Mouse (Mus musculus) heart, embryonic 10.5 days (tissue): Measurements from ENCODE around the gene Hist1h3b. TPM values are rescaled to one million over a fixed set of nuclear protein-coding genes. Genes with fewer than 3 reads are reported as not detected.
"Not testable (repeated sequence)": the region's sequence is repeated elsewhere in the genome, so short reads cannot be mapped to it uniquely, and the experiment has no call there.

Source experiments
- DNase-seq: peaks from one replicate; pipeline ENCODE4 v3.0.0-alpha.2; 2017; ENCODE audit warnings: low spot score
- H3K27ac ChIP-seq: fragments of 300-500 bp; sonication (generic); 2 replicates; pipeline ENCODE4 v1.5.1; 2016; ENCODE audit warnings: mild to moderate bottlenecking
- H3K27me3 ChIP-seq: fragments of 300-500 bp; sonication (generic); 2 replicates; pipeline ENCODE4 v1.6.1; 2016; ENCODE audit warnings: mild to moderate bottlenecking; ENCODE audit not compliant: poor library complexity, insufficient read depth, severe bottlenecking
- H3K36me3 ChIP-seq: fragments of 300-500 bp; sonication (generic); 2 replicates; pipeline ENCODE4 v1.6.1; 2016; ENCODE audit warnings: mild to moderate bottlenecking, moderate library complexity
- H3K4me1 ChIP-seq: fragments of 300-500 bp; sonication (generic); 2 replicates; pipeline ENCODE4 v1.6.1; 2016; ENCODE audit warnings: mild to moderate bottlenecking
- H3K4me3 ChIP-seq: fragments of 300-500 bp; sonication (generic); 2 replicates; pipeline ENCODE4 v1.5.1; 2016; ENCODE audit warnings: mild to moderate bottlenecking, moderate library complexity
- H3K9me3 ChIP-seq: fragments of 300-500 bp; sonication (generic); 2 replicates; pipeline ENCODE4 v1.6.1; 2016; ENCODE audit warnings: mild to moderate bottlenecking, moderate library complexity
- WGBS: fragments of 180-500 bp; shearing (Covaris S2); methylation state at CpG from one replicate; pipeline ENCODE4 v1.1.7; 2016; 5-methylcytosine and 5-hydroxymethylcytosine counted together
- polyA plus RNA-seq: library from polyadenylated mRNA; unstranded; fragments of >200 nt; fragmentation: Nextera tagmentation; extraction: Ambion mirVana; gene quantifications from 2 replicates; pipeline ENCODE4 v1.2.1, GENCODE M21; 2016

The Hist1h3b gene
- 2.6 and 3.2 TPM in 2 replicates for polyA plus RNA-seq

DNA sequence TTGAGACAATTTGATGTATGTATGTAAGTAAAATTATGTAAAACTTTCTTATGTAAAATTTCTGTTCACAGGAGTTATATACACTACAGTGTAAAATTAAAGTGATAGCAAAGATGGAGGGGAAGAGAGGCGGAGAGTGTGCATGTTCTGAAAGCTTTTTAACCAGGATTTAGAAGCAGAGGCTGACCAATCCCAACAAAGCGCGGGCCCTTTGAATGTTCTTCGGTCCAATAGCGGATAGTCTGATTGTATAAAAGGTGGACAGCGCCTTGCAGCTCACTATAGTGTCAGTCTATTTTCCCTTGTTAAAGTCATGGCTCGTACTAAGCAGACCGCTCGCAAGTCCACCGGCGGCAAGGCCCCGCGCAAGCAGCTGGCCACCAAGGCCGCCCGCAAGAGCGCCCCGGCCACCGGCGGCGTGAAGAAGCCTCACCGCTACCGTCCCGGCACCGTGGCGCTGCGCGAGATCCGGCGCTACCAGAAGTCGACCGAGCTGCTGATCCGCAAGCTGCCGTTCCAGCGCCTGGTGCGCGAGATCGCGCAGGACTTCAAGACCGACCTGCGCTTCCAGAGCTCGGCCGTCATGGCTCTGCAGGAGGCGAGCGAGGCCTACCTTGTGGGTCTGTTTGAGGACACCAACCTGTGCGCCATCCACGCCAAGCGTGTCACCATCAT is at the start of gene Hist1h3b:
Gene Hist1h3b, plus strand, starts transcription at position 201 of the 675 bp plus-strand sequence.
- Histone ChIP-seq H3K4me3 (peak within 1 kb of the TSS; percentile 55), H3K27ac (peak within 1 kb of the TSS; percentile 98), H3K4me1 (peaks cover 15% of the 10 kb centered on the region)
- H3K27me3 ChIP-seq, H3K9me3 ChIP-seq, H3K36me3 ChIP-seq: not testable (repeated sequence)
- DNase-seq, result peak; percentile 95
- 2% methylated on average over 21 of the region's 47 CpGs for WGBS

GRCm38 (mm10) chr13:23702801-23703200 is 49.3 kb upstream of the Hist1h3b start:
- not testable (repeated sequence) for H3K36me3 ChIP-seq, H3K4me3 ChIP-seq, H3K4me1 ChIP-seq, H3K9me3 ChIP-seq, H3K27ac ChIP-seq, H3K27me3 ChIP-seq
- WGBS, result 90% methylated on average over 2 of the region's 2 CpGs
- DNase-seq, result peak; percentile 9

DNA sequence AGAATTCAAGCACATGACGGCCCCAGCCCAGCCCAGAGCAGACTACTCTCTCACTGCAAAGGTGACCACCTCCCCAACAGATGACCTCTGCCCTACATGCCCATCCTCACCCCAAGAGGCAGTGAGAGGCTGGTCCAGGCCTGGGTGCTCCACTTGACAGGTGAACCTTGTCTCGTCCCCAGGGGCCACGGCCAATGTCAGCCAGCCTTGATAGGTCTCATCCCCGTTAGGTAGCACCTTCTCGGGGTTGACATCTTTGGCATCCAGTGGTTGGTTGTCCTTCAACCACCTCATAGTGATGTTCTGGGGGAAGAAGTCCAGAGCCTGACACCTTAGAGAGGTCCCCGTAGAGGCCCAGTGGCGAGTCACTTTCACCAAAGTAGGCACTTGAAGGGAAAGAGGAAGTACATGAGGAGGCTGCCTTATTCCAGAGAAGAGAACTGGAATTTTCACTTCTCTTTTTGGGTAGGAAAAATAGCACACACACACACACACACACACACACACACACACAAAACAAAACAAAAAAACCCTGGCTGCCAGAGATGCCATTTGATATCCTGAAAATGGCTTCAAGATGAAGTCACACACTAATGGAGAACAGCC is 46.2 kb upstream of the Hist1h3b start:
- H3K36me3 ChIP-seq, result no peaks in the 10 kb centered on the region
- DNase-seq, result peak; percentile 50
- 0 out of 2 replicates have a peak overlapping the region, but pooled peaks have one; percentile 22 for H3K27ac ChIP-seq

DNA sequence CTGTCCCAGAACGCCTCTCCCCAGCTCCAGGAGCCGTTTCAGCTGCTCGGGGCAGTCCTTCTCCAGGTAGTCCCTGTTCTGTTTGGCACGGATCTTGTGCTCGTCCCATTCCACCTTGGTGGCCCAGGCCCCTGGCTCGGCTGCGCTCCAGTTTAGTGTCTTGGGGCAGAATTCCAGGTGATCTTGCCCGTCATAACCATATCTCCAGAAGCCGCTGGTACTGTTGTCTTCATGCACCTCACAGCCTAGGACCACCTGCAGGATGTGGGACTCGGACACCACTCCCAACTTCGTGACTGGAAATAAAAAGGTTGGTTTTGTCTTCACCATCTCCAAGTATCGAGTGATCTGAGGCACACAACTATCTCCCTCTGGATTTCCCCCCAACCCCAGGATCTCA is 45.3 kb upstream of the Hist1h3b start:
- no peak for DNase-seq
- WGBS, result 90% methylated on average over 12 of the region's 12 CpGs
- no peak overlapping the region for H3K4me3 ChIP-seq
- H3K27me3 ChIP-seq, result no peaks in the 10 kb centered on the region
- H3K9me3 ChIP-seq, result no peaks in the 10 kb centered on the region
- H3K4me1 ChIP-seq, result peaks cover 28% of the 10 kb centered on the region
- no peaks in the 10 kb centered on the region for H3K36me3 ChIP-seq
- H3K27ac ChIP-seq, result no peak overlapping the region

More for the DNA sequence above, 46.2 kb upstream of the Hist1h3b start:
- H3K4me1 ChIP-seq, result peaks cover 29% of the 10 kb centered on the region
- no peak overlapping the region for H3K4me3 ChIP-seq
- H3K27me3 ChIP-seq, result no peaks in the 10 kb centered on the region
- WGBS, result 78% methylated on average over 7 of the region's 7 CpGs
- no peaks in the 10 kb centered on the region for H3K9me3 ChIP-seq

GRCm38 (mm10) chr13:23708041-23708440 is 44.0 kb upstream of the Hist1h3b start:
- Histone ChIP-seq H3K27me3 (no peaks in the 10 kb centered on the region), H3K36me3 (no peaks in the 10 kb centered on the region), H3K9me3 (no peaks in the 10 kb centered on the region), H3K4me1 (peaks cover 28% of the 10 kb centered on the region), H3K4me3 (no peak overlapping the region), H3K27ac (peak overlapping the region; percentile 26; the same call in 1 of the 2 replicates)
- DNase-seq, result no peak
- WGBS, result 74% methylated on average over 4 of the region's 4 CpGs

DNA sequence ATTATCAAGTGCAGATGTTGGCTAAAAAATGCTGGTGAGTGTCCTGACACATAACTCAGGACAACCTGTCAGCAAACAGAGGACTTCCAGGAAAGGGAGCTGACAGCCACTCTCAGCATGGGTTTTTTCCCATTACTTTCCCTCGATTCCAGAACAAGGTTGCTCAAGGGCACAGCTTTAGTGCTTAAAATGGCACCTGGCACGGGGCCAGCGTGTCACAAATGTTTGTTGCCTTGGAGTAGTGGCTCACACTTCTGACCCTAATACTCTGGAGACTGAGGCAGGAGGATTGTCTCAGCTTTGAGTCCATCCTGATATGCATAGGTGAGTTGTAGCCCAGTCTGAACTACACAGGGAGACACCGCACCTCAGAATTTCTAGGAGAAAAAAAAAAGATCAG is 43.4 kb upstream of the Hist1h3b start:
- Histone ChIP-seq H3K27ac (peak overlapping the region; percentile 26), H3K4me1 (peaks cover 28% of the 10 kb centered on the region), H3K9me3 (no peaks in the 10 kb centered on the region), H3K36me3 (no peaks in the 10 kb centered on the region), H3K27me3 (no peaks in the 10 kb centered on the region), H3K4me3 (no peak overlapping the region)
- 54% methylated on average over 4 of the region's 4 CpGs for WGBS
- DNase-seq, result no peak

DNA sequence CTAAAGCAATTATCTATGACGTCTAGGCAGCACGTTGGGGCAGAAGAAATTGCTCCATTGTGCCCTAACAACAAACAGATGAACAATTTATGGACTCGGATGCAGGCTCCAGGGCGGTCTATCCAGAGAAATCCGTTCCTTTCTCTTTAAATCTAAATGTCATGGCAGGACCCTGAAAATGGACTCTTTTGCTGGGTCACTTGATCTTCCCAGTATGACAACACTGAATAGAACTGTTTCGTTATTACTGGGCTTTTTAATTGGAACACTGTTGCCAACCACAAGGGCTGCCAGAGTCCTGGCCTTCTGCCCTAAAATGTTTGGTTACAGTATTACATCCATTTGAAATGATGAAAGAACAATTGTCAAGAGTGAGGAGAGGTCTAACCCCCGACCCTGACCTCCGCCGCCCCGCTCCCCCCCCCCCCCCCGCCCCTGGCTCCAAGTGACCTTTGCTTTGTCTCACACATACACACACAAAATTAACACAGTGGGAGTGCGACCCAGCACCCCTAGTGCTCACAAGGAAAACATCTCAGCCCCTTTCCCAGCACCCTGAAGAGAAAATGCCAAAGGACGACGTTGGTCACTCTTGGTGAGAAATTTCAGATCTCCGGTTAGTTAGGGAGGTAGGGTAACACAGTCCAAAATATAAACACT is 42.2 kb upstream of the Hist1h3b start:
- Histone ChIP-seq H3K27ac (peak overlapping the region; percentile 80), H3K4me1 (peaks cover 28% of the 10 kb centered on the region), H3K36me3 (no peaks in the 10 kb centered on the region), H3K4me3 (peak overlapping the region; percentile 61), H3K9me3 (no peaks in the 10 kb centered on the region), H3K27me3 (no peaks in the 10 kb centered on the region)
- WGBS, result 29% methylated on average over 15 of the region's 15 CpGs
- no peak for DNase-seq

DNA sequence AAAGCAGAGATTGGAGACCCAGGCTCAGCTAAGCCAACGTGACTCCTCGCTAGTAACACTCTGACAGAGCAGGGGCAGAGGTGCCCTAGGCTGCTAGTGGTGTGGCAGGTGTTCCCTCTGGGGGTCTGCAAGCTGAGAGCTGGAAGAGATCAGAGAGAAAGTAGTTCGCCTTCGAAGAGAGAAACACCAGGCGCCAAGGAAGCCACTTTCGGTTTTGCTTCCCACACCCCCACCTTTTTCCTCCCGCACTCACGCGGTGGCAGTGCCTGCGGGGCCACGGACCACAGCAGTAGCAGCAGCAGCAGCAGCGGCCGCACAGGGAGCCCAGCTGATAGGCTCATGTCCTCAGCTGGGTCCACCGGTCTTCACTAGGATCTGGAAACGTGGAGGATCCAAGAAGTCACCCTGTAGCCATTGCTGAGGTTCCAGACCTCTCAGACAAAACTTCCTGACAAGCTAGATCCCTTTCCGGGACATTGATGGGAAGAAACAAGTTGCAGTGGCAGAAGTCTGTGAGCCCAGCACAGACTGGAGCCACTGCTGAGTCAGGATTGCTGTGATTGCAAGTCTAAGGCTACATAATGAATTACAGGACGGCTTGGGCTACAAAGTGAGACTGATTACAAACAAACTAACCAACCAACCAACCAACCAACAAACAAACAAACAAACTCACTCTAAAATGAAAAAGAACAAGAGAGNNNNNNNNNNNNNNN is 41.5 kb upstream of the Hist1h3b start, which contains the start of gene Hfe:
Gene Hfe, minus strand, starts transcription at position 481 of the 716 bp plus-strand sequence.
- Histone ChIP-seq H3K27ac (peak within 1 kb of the TSS; percentile 80), H3K36me3 (no peaks in the 10 kb centered on the region), H3K27me3 (no peaks in the 10 kb centered on the region), H3K4me1 (peaks cover 28% of the 10 kb centered on the region), H3K9me3 (no peaks in the 10 kb centered on the region), H3K4me3 (peak within 1 kb of the TSS; percentile 61)
- 1% methylated on average over 17 of the region's 17 CpGs for WGBS
- no peak for DNase-seq

GRCm38 (mm10) chr13:23716261-23717042 is 35.6 kb upstream of the Hist1h3b start:
- no peak for DNase-seq
- Histone ChIP-seq H3K27me3 (no peaks in the 10 kb centered on the region), H3K9me3 (no peaks in the 10 kb centered on the region), H3K4me1 (peaks cover 3% of the 10 kb centered on the region; the same call in 1 of the 2 replicates), H3K4me3 (no peak overlapping the region), H3K27ac (no peak overlapping the region), H3K36me3 (no peaks in the 10 kb centered on the region)
- WGBS, result 61% methylated on average over 5 of the region's 5 CpGs

DNA sequence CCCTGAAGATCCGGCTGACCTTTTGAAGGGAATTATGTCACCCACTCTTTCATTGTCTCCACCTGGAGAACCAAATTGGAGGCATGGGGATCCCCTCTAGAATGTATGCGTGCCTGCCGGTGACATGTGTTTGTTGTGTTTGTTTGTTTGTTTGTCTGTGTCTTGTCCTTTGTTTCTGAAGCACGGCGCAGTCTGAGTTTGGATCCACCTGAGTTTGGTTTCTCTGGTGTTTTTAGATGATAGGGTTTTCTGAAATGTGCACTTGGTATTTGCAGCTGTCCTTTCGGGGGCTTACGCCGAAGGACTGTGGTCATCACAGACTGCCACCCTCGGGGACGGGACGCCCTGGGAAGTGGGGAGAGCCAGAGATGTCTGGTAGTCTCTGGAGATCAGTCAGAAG is 34.9 kb upstream of the Hist1h3b start:
- H3K4me3 ChIP-seq, result no peak overlapping the region
- WGBS, result 36% methylated on average over 11 of the region's 11 CpGs
- no peak for DNase-seq
- no peaks in the 10 kb centered on the region for H3K27me3 ChIP-seq
- no peaks in the 10 kb centered on the region for H3K9me3 ChIP-seq
- no peak overlapping the region for H3K27ac ChIP-seq
- no peaks in the 10 kb centered on the region for H3K36me3 ChIP-seq
- H3K4me1 ChIP-seq, result peaks cover 3% of the 10 kb centered on the region; the same call in 1 of the 2 replicates

DNA sequence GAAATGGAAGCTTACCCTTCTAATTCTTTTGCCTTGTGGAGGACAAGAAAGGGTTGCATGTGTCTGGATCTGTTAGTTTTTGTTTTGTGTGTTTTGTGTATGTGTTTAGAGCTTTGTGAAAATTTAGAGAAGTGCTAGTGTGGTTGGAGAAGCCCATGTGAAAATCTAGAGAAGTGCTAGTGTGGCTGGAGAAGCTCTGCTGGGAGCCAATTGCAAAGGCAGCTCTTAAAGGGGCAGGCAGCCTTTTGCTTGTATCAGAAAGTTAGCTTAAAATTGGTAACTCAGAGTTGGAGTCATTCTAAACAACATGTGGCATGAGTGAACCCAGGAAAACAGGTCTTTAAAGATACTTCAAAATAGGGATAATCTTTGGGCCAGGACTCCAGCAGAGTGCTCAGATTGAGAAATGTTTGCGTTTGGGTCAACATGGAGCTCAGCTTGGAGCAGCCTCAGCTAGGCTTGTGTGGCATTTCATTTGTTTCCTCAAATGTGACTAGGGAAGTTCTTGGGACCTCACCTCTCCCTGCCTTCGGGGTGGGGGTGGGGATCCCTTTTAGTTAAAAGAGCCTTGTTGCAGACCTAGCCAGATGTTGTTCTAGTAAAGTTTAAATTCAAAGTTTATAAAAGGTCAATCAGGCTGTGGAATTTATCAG is 34.3 kb upstream of the Hist1h3b start:
- H3K4me3 ChIP-seq, H3K4me1 ChIP-seq, H3K9me3 ChIP-seq, H3K27me3 ChIP-seq, DNase-seq, H3K36me3 ChIP-seq, H3K27ac ChIP-seq: not testable (repeated sequence)
- 11% methylated on average over 2 of the region's 2 CpGs for WGBS

DNA sequence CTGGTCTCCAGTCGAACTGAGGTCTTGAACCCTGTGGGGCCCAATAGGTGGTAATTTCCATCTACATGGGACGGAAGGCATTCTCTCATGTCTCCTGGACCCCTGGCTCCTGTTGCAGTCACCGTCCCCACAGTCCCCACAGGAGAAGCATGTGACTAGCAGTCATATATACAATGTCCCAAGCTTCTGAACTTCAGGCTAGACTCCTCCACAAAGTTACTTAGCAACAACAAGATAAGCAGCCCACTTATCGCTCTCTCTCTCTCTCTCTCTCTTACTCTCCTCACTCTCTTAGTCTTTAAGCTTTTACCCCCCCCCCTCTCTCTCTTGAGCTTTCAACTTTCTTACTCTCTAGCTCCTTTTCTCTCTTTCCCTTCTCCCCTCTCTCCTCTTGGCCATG is 27.8 kb upstream of the Hist1h3b start:
- Histone ChIP-seq H3K9me3 (no peaks in the 10 kb centered on the region), H3K36me3 (no peaks in the 10 kb centered on the region), H3K4me3 (no peak overlapping the region), H3K27ac (peak overlapping the region; percentile 73; the same call in 1 of the 2 replicates), H3K4me1 (peaks cover 15% of the 10 kb centered on the region), H3K27me3 (no peaks in the 10 kb centered on the region)
- DNase-seq, result no peak
- WGBS, result 42% methylated on average over 4 of the region's 4 CpGs
